Comparison of ENCODE assay signal across 7 mouse cellular contexts in genomic region chr6:120916972-120917881, GRCm38 (mm10). TPM values are rescaled to one million over a fixed set of nuclear protein-coding genes. Genes with fewer than 3 reads are reported as not detected.
A peak's percentile ranks its signal among the peaks of the same experiment; 100 is the strongest.
DNase-seq lines count a peak whose midpoint lies in the region; ATAC-seq and TF ChIP-seq lines count a peak whose summit lies in the region.
"Not testable (repeated sequence)": the region's sequence is repeated elsewhere in the genome, so short reads cannot be mapped to it uniquely, and the experiment has no call there.

No protein-coding gene starts in this region.

- H3K36me3 ChIP-seq in embryonic facial prominence, embryonic 13.5 days; hindbrain, embryonic 15.5 days; limb, embryonic 10.5 days; lung, postnatal 0 days (ENCODE audit: insufficient read depth, low read length): not testable (repeated sequence)

- H3K27me3 ChIP-seq in embryonic facial prominence, embryonic 13.5 days; hindbrain, embryonic 15.5 days; lung, postnatal 0 days (replicated peaks; ENCODE audit: insufficient read depth, low read length): not testable (repeated sequence)
- peaks cover 21% of the 10 kb centered on the region for H3K27me3 ChIP-seq in limb, embryonic 10.5 days (ENCODE audit: low read depth, poor library complexity, severe bottlenecking)

- peak overlapping the region; percentile 66 for H3K4me3 ChIP-seq in embryonic facial prominence, embryonic 13.5 days
- peak overlapping the region; percentile 71 for H3K4me3 ChIP-seq in hindbrain, embryonic 15.5 days
- H3K4me3 ChIP-seq in limb, embryonic 10.5 days, result peak overlapping the region; percentile 80
- peak overlapping the region; percentile 55 for H3K4me3 ChIP-seq in lung, postnatal 0 days (ENCODE audit: low read depth, low read length)

- H3K4me2 ChIP-seq in embryonic facial prominence, embryonic 13.5 days, result peak overlapping the region; percentile 97
- peak overlapping the region; percentile 85 for H3K4me2 ChIP-seq in hindbrain, embryonic 15.5 days
- peak overlapping the region; percentile 96 for H3K4me2 ChIP-seq in lung, postnatal 0 days (replicated peaks; ENCODE audit: low read depth, low read length)

- peak overlapping the region; percentile 70 for H3K9ac ChIP-seq in embryonic facial prominence, embryonic 13.5 days
- H3K9ac ChIP-seq in hindbrain, embryonic 15.5 days, result peak overlapping the region; percentile 56
- H3K9ac ChIP-seq in lung, postnatal 0 days (replicated peaks; ENCODE audit: low read depth), result 0 out of 2 replicates have a peak overlapping the region, but pooled peaks have one; percentile 32

- not testable (repeated sequence) for TF ChIP-seq EP300 in lung, postnatal 0 days (IDR thresholded peaks at IDR 0.05)

- not testable (repeated sequence) for H3K27ac ChIP-seq in embryonic facial prominence, embryonic 13.5 days; lung, postnatal 0 days (ENCODE audit: low read length)
- H3K27ac ChIP-seq in hindbrain, embryonic 15.5 days (replicated peaks), result 0 out of 2 replicates have a peak overlapping the region, but pooled peaks have one; percentile 2
- peak overlapping the region; percentile 74; the same call in 1 of the 2 replicates for H3K27ac ChIP-seq in limb, embryonic 10.5 days

- H3K9me3 ChIP-seq in embryonic facial prominence, embryonic 13.5 days; hindbrain, embryonic 15.5 days; limb, embryonic 10.5 days (replicated peaks); lung, postnatal 0 days (ENCODE audit: low read length): not testable (repeated sequence)

- not testable (repeated sequence) for TF ChIP-seq CTCF in lung, postnatal 0 days (IDR thresholded peaks at IDR 0.05)

- not testable (repeated sequence) for ATAC-seq in embryonic facial prominence, embryonic 13.5 days (ENCODE audit: insufficient number of reproducible peaks, insufficient read depth, low FRiP score, low TSS enrichment, low read depth); hindbrain, embryonic 15.5 days (ENCODE audit: low FRiP score, low read depth)
- peak; percentile 50 for ATAC-seq in lung, postnatal 0 days

- peaks cover 13% of the 10 kb centered on the region for H3K4me1 ChIP-seq in embryonic facial prominence, embryonic 13.5 days
- H3K4me1 ChIP-seq in hindbrain, embryonic 15.5 days (replicated peaks), result peaks cover 21% of the 10 kb centered on the region
- H3K4me1 ChIP-seq in limb, embryonic 10.5 days, result peaks cover 17% of the 10 kb centered on the region
- not testable (repeated sequence) for H3K4me1 ChIP-seq in lung, postnatal 0 days (ENCODE audit: insufficient read depth, low read depth, low read length)

- WGBS in embryonic facial prominence, embryonic 13.5 days, result 32% methylated on average over 9 of the region's 14 CpGs
- WGBS in hindbrain, embryonic 15.5 days, result 25% methylated on average over 10 of the region's 14 CpGs
- WGBS in limb, embryonic 10.5 days, result 24% methylated on average over 13 of the region's 14 CpGs
- WGBS in lung, postnatal 0 days, result 20% methylated on average over 10 of the region's 14 CpGs

- DNase-seq in Muller cell, postnatal 12 days (ENCODE audit: inconsistent ontology term), result peak; percentile 25
- DNase-seq in heart, adult 18-20 months, result peak; percentile 42 to 48
- not testable (repeated sequence) for DNase-seq in limb, embryonic 10.5 days (ENCODE audit: low spot score)
- DNase-seq in lung, postnatal 0 days (ENCODE audit: low spot score), result peak; percentile 46
- DNase-seq in naive thymus-derived CD4-positive, alpha-beta T cell, adult 2 months (ENCODE audit: low read depth), result peak; percentile 41

RNA-seq across cellular contexts. Expression of gene Bid, which starts 0.6 kb away (rescaled TPM):
- polyA plus RNA-seq in embryonic facial prominence, embryonic 13.5 days (2015; fragmentation: Nextera tagmentation; extraction: Ambion mirVana), result 16.4 and 17.2 TPM in 2 replicates
- total RNA-seq in heart, adult 18-20 months (2021), result 1 to 10 TPM in 1 of 2 experiments, under 1 TPM in 1; 0.97 to 1.3 TPM
- 39.1 and 39.3 TPM in 2 replicates for polyA plus RNA-seq in hindbrain, embryonic 15.5 days (2015; fragmentation: Nextera tagmentation; extraction: Ambion mirVana)
- 13.2 and 14.8 TPM in 2 replicates for polyA plus RNA-seq in limb, embryonic 10.5 days (2016; fragmentation: Nextera tagmentation; extraction: Ambion mirVana)
- 8.4 and 8.7 TPM in 2 replicates for polyA plus RNA-seq in lung, postnatal 0 days (2015; fragmentation: Nextera tagmentation; extraction: Ambion mirVana)
